Mouse (Mus musculus) embryonic fibroblast, embryonic 13.5 days (primary cell): ENCODE measurements around the gene Hgd. TPM values are rescaled to one million over a fixed set of nuclear protein-coding genes. Genes with fewer than 3 reads are reported as not detected.
"Not testable (repeated sequence)": the region's sequence is repeated elsewhere in the genome, so short reads cannot be mapped to it uniquely, and the experiment has no call there.

ENCODE experiments used
- H3K27ac ChIP-seq: 2 replicates; pipeline ENCODE4 v1.5.1; 2012; ENCODE audit warnings: low read length, control low read depth, inconsistent platforms; ENCODE audit not compliant: insufficient read depth
- H3K4me1 ChIP-seq: 2 replicates; pipeline ENCODE4 v1.6.1; 2011; ENCODE audit warnings: low read length; ENCODE audit not compliant: control insufficient read depth, insufficient read depth
- H3K4me3 ChIP-seq: 2 replicates; pipeline ENCODE4 v1.5.1; 2011; ENCODE audit warnings: mild to moderate bottlenecking, control low read depth, low read length; ENCODE audit not compliant: insufficient read depth
- CTCF ChIP-seq: IDR thresholded peaks from 2 replicates; pipeline ENCODE4 v1.5.1; 2011; ENCODE audit warnings: mild to moderate bottlenecking, control low read depth, low read length, moderate library complexity, borderline replicate concordance; ENCODE audit not compliant: insufficient read depth
- POLR2A ChIP-seq: IDR thresholded peaks from 2 replicates; pipeline ENCODE4 v1.6.1; 2011; ENCODE audit warnings: low read depth, mild to moderate bottlenecking, control low read depth, low read length, moderate library complexity
- polyA plus RNA-seq: library from polyadenylated mRNA; stranded (reverse); fragments of >200 nt; gene quantifications from 2 replicates; pipeline ENCODE4 v1.2.4, GENCODE M21; 2011; ENCODE audit warnings: low read depth; ENCODE audit not compliant: missing spikeins, insufficient read length

Gene Hgd
- polyA plus RNA-seq, 1 experiment = not detected

GRCm38 (mm10) chr16:37622403-37622802 lies 42.5 kb downstream of the Hgd start:
- no peak overlapping the region for H3K4me3 ChIP-seq
- 0 out of 2 replicates have a peak, but pooled peaks cover 3% of the 10 kb centered on the region for H3K4me1 ChIP-seq
- no peak overlapping the region for H3K27ac ChIP-seq
- no peak for TF ChIP-seq POLR2A
- TF ChIP-seq CTCF = no peak

- H3K4me1 ChIP-seq = no peaks in the 10 kb centered on the region
- H3K27ac ChIP-seq = no peak overlapping the region
- H3K4me3 ChIP-seq = no peak overlapping the region
- TF ChIP-seq POLR2A = no peak
- TF ChIP-seq CTCF = no peak
Observed at GRCm38 (mm10) chr16:37622919-37623318, 43.0 kb downstream of the Hgd start.

GRCm38 (mm10) chr16:37626388-37626949 lies 46.5 kb downstream of the Hgd start:
- Histone ChIP-seq H3K4me3 (no peak overlapping the region), H3K27ac (no peak overlapping the region), H3K4me1 (no peaks in the 10 kb centered on the region)
- TF ChIP-seq CTCF (no peak), POLR2A (no peak)

GRCm38 (mm10) chr16:37628336-37628735 lies 48.4 kb downstream of the Hgd start:
- no peak overlapping the region for H3K27ac ChIP-seq
- TF ChIP-seq CTCF = no peak
- TF ChIP-seq POLR2A = no peak
- no peaks in the 10 kb centered on the region for H3K4me1 ChIP-seq
- H3K4me3 ChIP-seq = no peak overlapping the region

- H3K27ac ChIP-seq = no peak overlapping the region
- TF ChIP-seq CTCF (no peak), POLR2A (no peak)
- no peak overlapping the region for H3K4me3 ChIP-seq
- H3K4me1 ChIP-seq = no peaks in the 10 kb centered on the region
Observed at GRCm38 (mm10) chr16:37629011-37629410, 49.1 kb downstream of the Hgd start.

- Histone ChIP-seq H3K4me1 (no peaks in the 10 kb centered on the region), H3K27ac (no peak overlapping the region), H3K4me3 (no peak overlapping the region)
- TF ChIP-seq POLR2A (no peak), CTCF (no peak)
Observed at GRCm38 (mm10) chr16:37634578-37634977, 54.6 kb downstream of the Hgd start.

- no peak overlapping the region for H3K4me3 ChIP-seq
Observed at GRCm38 (mm10) chr16:37635095-37635494, 55.1 kb downstream of the Hgd start.

GRCm38 (mm10) chr16:37636107-37636506 lies 56.2 kb downstream of the Hgd start:
- H3K27ac ChIP-seq = no peak overlapping the region
- peak; percentile 55; the same call in 1 of the 2 replicates for TF ChIP-seq CTCF
- TF ChIP-seq POLR2A = no peak

More at GRCm38 (mm10) chr16:37635095-37635494, 55.1 kb downstream of the Hgd start:
- Histone ChIP-seq H3K27ac (no peak overlapping the region), H3K4me1 (no peaks in the 10 kb centered on the region)
- TF ChIP-seq POLR2A (no peak), CTCF (no peak)

GRCm38 (mm10) chr16:37637802-37638201 lies 57.8 kb downstream of the Hgd start:
- no peak overlapping the region for H3K27ac ChIP-seq
- no peaks in the 10 kb centered on the region for H3K4me1 ChIP-seq
- H3K4me3 ChIP-seq = no peak overlapping the region
- TF ChIP-seq POLR2A = no peak
- no peak for TF ChIP-seq CTCF

More at GRCm38 (mm10) chr16:37636107-37636506, 56.2 kb downstream of the Hgd start:
- no peak overlapping the region for H3K4me3 ChIP-seq
- no peaks in the 10 kb centered on the region for H3K4me1 ChIP-seq

- not testable (repeated sequence) for H3K4me3 ChIP-seq, H3K4me1 ChIP-seq, H3K27ac ChIP-seq
Observed at GRCm38 (mm10) chr16:37640522-37640921, 60.6 kb downstream of the Hgd start.

GRCm38 (mm10) chr16:37644486-37644885 lies 64.5 kb downstream of the Hgd start:
- Histone ChIP-seq H3K27ac (no peak overlapping the region), H3K4me3 (no peak overlapping the region), H3K4me1 (no peaks in the 10 kb centered on the region)
- TF ChIP-seq CTCF (no peak), POLR2A (no peak)
